Mouse (Mus musculus) CH12.LX (cell line): ENCODE results near the gene Pbxip1.

Source experiments
- CTCF ChIP-seq, 2 experiments: IDR thresholded peaks in 1 of 2; conservative IDR thresholded peaks in 1 of 2; 2 replicates each; pipeline ENCODE4 v1.5.1; 2011 to 2012; ENCODE audit warnings: low read depth in 2 of 2, low read length in 2 of 2, improper control_type of control experiment in 1 of 2, inconsistent platforms in 1 of 2, mild to moderate bottlenecking in 1 of 2, moderate library complexity in 1 of 2
- NRF1 ChIP-seq: IDR thresholded peaks from 2 replicates; pipeline ENCODE4 v1.6.1; 2014; ENCODE audit warnings: low read depth, mild to moderate bottlenecking, inconsistent platforms, low read length, improper control_type of control experiment, moderate library complexity

DNA sequence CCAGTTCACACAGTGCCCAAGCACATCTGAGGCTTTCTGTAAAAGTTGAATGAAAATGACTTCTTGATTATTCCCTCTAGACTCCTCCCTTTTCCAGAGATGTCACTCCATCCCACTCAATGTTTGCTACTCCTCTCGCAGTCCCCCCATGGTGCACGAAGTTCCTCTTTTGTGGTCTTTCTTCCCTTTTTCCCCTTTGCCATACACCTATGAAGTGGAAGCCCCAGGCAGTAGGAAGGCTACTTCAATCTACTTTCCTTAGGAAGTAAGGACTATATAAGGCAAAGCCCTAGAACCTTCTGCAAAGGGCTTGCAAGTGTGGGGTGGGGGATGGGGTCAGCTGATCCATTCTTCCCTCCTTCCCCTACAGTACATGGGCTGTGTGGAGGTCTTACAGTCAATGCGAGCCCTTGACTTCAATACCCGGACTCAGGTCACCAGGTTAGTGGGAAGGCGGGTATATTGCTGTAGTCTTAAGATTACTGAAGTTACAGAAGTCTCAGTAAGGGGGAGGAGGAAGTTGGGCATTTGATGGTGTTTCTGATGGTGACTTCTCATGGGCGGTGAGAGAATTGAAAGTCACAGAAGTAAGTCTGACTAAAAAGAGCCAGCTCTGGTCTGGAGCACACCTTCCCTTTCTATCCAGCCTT, 13.8 kb upstream of the Pbxip1 start:
- TF ChIP-seq CTCF (conservative IDR thresholded peaks at IDR 0.05 in 1 of 2, IDR thresholded peaks at IDR 0.05 in 1 of 2; ENCODE audit: low read depth in 2 of 2, low read length in 2 of 2) (no peak), NRF1 (no peak)
